Mouse (Mus musculus) neural tube, embryonic 11.5 days (tissue): ENCODE data around the gene Chrne. TPM values are rescaled to one million over a fixed set of nuclear protein-coding genes. Genes with fewer than 3 reads are reported as not detected.

Experiments used
- ATAC-seq: fragments of 200-750 bp; cut with Nextera tagmentation; 2 replicates; pipeline ENCODE4 v1.8.0; 2017; ENCODE audit warnings: moderate number of reproducible peaks, mild to moderate bottlenecking, moderate TSS enrichment, moderate library complexity; ENCODE audit not compliant: insufficient read depth, low FRiP score, low TSS enrichment
- DNase-seq: peaks from one replicate; pipeline ENCODE4 v3.0.0-alpha.2; 2015; ENCODE audit warnings: low spot score
- H3K27ac ChIP-seq: fragments of 300-500 bp; sonication (generic); 2 replicates; pipeline ENCODE4 v1.5.1; 2014; ENCODE audit warnings: low read depth, mild to moderate bottlenecking, low read length
- H3K27me3 ChIP-seq: fragments of 300-500 bp; sonication (generic); 2 replicates; pipeline ENCODE4 v1.6.1; 2014; ENCODE audit warnings: mild to moderate bottlenecking, low read length, mixed read lengths; ENCODE audit not compliant: control insufficient read depth, insufficient read depth
- H3K36me3 ChIP-seq: fragments of 300-500 bp; sonication (generic); 2 replicates; pipeline ENCODE4 v1.6.1; 2014; ENCODE audit warnings: mild to moderate bottlenecking, low read length, moderate library complexity, mixed read lengths; ENCODE audit not compliant: control insufficient read depth, insufficient read depth
- H3K4me1 ChIP-seq: fragments of 300-500 bp; sonication (generic); 2 replicates; pipeline ENCODE4 v1.6.1; 2014; ENCODE audit warnings: low read length, mixed read lengths; ENCODE audit not compliant: control insufficient read depth, insufficient read depth
- H3K4me2 ChIP-seq: fragments of 300-500 bp; sonication (generic); 2 replicates; pipeline ENCODE4 v1.6.1; 2014; ENCODE audit warnings: low read depth, mild to moderate bottlenecking, moderate library complexity
- H3K4me3 ChIP-seq: fragments of 300-500 bp; sonication (generic); 2 replicates; pipeline ENCODE4 v1.5.1; 2014; ENCODE audit warnings: low read depth, low read length
- H3K9ac ChIP-seq: fragments of 300-500 bp; sonication (generic); 2 replicates; pipeline ENCODE4 v1.6.1; 2014; ENCODE audit warnings: mild to moderate bottlenecking, low read length
- H3K9me3 ChIP-seq: fragments of 300-500 bp; sonication (generic); 2 replicates; pipeline ENCODE4 v1.6.1; 2016; ENCODE audit warnings: low read length; ENCODE audit not compliant: control insufficient read depth
- WGBS: fragments of 180-500 bp; shearing (Covaris S2); extraction: QIAGEN DNeasy Blood & Tissue Kit; methylation state at CpG from one replicate; pipeline ENCODE4 v1.1.7; 2014; 5-methylcytosine and 5-hydroxymethylcytosine counted together
- polyA plus RNA-seq: library from polyadenylated mRNA; unstranded; fragments of >200 nt; fragmentation: Nextera tagmentation; extraction: Ambion mirVana; gene quantifications from 2 replicates; pipeline ENCODE4 v1.2.1, GENCODE M21; 2014

The Chrne gene
- polyA plus RNA-seq, 1 experiment from 2014 or later = not detected

DNA sequence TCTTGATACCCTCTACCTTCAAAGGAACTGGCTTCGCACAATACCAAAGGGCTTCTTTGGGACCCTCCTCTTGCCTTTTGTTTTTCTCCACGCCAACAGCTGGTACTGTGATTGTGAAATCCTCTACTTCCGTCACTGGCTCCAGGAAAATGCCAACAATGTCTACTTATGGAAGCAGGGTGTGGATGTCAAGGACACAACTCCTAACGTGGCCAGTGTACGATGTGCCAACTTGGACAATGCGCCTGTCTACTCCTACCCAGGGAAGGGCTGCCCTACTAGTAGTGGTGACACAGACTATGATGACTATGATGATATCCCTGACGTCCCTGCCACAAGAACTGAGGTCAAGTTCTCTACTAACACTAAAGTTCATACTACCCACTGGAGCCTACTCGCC lies 21.0 kb upstream of the Chrne start:
- H3K9me3 ChIP-seq = no peaks in the 10 kb centered on the region
- peaks cover 7% of the 10 kb centered on the region; the same call in 1 of the 2 replicates for H3K36me3 ChIP-seq
- DNase-seq (no peak), ATAC-seq (no peak)
- H3K27me3 ChIP-seq = no peaks in the 10 kb centered on the region
- no peak overlapping the region for H3K27ac ChIP-seq
- H3K4me3 ChIP-seq = no peak overlapping the region
- H3K4me2 ChIP-seq = no peak overlapping the region
- WGBS = 84% methylated on average over 8 of the region's 8 CpGs
- no peaks in the 10 kb centered on the region for H3K4me1 ChIP-seq
- no peak overlapping the region for H3K9ac ChIP-seq

DNA sequence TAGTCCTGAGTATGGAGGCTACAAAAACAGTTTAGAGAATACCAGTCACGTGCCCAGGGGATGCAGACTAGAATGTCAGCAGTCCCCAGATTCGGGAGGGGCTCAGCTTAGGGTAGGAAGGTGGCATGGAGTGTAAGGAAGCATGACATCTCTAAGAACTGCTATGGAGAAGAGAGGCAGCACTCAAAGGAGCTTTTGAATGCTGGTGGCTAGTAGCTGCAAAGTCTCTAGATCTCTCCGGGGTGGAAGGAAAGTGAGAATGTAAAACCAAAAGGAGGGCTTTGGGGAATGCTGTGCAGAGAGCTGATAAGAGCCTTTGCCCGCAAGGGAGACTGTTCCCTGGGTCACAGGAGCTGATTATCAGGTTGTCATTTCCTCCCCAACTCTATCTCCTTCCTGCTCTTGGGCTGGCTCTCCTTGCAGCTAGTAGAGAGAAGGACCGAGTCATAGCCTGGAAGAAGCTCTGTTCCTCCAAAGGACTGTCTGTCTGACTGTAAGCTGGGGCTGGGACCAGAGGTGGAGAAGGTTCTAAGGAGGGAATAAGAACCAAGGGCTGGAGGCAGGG lies 19.8 kb upstream of the Chrne start, which contains the start of gene Gp1ba:
Gp1ba (plus strand) TSS at position 409 of the 565 bp plus-strand sequence.
- ATAC-seq = no peak
- WGBS = 49% methylated on average over 5 of the region's 5 CpGs

DNA sequence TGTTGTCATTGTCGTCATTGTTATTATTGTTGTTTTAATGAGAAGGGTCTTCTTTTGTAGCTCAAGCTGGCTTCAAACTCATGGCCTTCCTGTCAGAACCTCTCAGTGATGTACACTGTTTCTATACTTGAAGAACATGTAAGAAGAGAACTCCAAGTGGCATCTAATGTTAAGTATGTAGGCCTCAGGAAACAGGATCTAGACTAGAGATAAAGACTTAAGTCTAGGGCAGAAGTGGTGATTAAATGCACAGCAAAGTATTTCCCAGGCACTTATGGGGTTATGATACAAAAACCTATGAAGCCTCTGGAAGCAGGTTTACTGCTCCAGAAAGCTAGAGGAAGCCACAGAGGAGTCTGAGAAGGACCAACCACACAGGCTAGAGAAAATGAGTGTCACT lies 19.3 kb upstream of the Chrne start:
- Histone ChIP-seq H3K27ac (no peak overlapping the region), H3K4me2 (no peak overlapping the region), H3K36me3 (no peaks in the 10 kb centered on the region), H3K9ac (no peak overlapping the region), H3K27me3 (no peaks in the 10 kb centered on the region), H3K4me3 (no peak overlapping the region), H3K9me3 (no peaks in the 10 kb centered on the region), H3K4me1 (no peaks in the 10 kb centered on the region)
- 84% methylated on average over 1 of the region's 1 CpGs for WGBS
- ATAC-seq = no peak
- no peak for DNase-seq

More for the DNA sequence above, 19.8 kb upstream of the Chrne start, which contains the start of gene Gp1ba:
- DNase-seq = no peak
- Histone ChIP-seq H3K4me3 (no peak within 1 kb of the TSS), H3K36me3 (no peaks in the 10 kb centered on the region), H3K4me1 (no peaks in the 10 kb centered on the region), H3K4me2 (no peak within 1 kb of the TSS), H3K27ac (no peak within 1 kb of the TSS), H3K27me3 (no peaks in the 10 kb centered on the region), H3K9me3 (no peaks in the 10 kb centered on the region), H3K9ac (no peak within 1 kb of the TSS)

GRCm38 (mm10) chr11:70637764-70638163 lies 18.7 kb upstream of the Chrne start:
- DNase-seq = no peak
- Histone ChIP-seq H3K9ac (no peak overlapping the region), H3K9me3 (no peaks in the 10 kb centered on the region), H3K4me3 (no peak overlapping the region), H3K36me3 (no peaks in the 10 kb centered on the region), H3K27ac (no peak overlapping the region), H3K27me3 (no peaks in the 10 kb centered on the region), H3K4me2 (no peak overlapping the region), H3K4me1 (no peaks in the 10 kb centered on the region)
- ATAC-seq = no peak
- WGBS = 100% methylated on average over 1 of the region's 1 CpGs

DNA sequence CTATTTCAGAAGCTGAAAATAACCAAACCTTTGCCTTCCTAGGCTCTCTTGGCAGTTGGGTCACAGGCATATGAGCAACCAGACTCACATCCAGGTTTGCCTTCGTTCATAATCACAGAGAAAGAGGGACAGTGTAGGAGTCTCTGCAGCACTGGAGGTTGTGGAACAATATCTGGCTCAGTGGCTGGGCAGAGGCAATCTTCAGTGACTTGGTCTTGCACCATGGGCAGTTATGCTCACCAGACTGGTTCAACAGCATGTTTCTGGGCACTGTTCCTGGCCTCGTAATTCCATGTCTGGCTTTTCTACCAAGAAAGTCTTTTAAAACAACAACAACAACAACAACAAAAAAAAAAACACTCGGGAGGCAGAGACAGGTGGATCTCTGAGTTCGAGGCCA lies 16.6 kb upstream of the Chrne start:
- no peaks in the 10 kb centered on the region for H3K27me3 ChIP-seq
- H3K36me3 ChIP-seq = no peaks in the 10 kb centered on the region
- ATAC-seq (no peak), DNase-seq (no peak)
- H3K4me2 ChIP-seq = no peak overlapping the region
- no peaks in the 10 kb centered on the region for H3K4me1 ChIP-seq
- no peaks in the 10 kb centered on the region for H3K9me3 ChIP-seq
- 87% methylated on average over 4 of the region's 4 CpGs for WGBS
- H3K4me3 ChIP-seq = no peak overlapping the region
- no peak overlapping the region for H3K27ac ChIP-seq
- no peak overlapping the region for H3K9ac ChIP-seq

DNA sequence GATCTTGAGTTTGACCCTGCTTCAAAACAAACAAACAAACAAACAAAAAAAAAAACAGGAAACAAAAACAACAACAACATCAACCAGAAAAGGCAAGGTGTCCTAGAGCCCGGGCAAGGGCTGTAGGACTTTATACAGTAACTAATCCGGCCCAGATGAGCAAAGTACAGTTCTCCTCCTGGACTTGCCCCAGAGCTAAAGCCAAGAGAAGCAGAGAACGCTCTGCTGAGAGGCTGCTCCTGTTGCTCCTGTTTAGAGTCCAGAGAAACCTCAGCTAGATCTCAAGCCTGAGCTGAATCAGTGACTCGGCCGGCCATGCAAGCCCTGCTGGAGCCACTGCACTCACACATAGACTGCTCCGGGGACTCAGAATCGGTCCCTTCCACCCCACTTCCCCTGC lies 11.1 kb upstream of the Chrne start:
- Histone ChIP-seq H3K4me2 (no peak overlapping the region), H3K4me3 (no peak overlapping the region), H3K9me3 (no peaks in the 10 kb centered on the region), H3K36me3 (no peaks in the 10 kb centered on the region), H3K9ac (no peak overlapping the region), H3K27me3 (no peaks in the 10 kb centered on the region), H3K4me1 (no peaks in the 10 kb centered on the region), H3K27ac (no peak overlapping the region)
- ATAC-seq = no peak
- no peak for DNase-seq
- 77% methylated on average over 7 of the region's 7 CpGs for WGBS

GRCm38 (mm10) chr11:70629557-70629956 lies 10.5 kb upstream of the Chrne start:
- Histone ChIP-seq H3K9ac (no peak overlapping the region), H3K4me3 (no peak overlapping the region), H3K27ac (no peak overlapping the region), H3K27me3 (no peaks in the 10 kb centered on the region), H3K4me2 (no peak overlapping the region), H3K4me1 (no peaks in the 10 kb centered on the region), H3K9me3 (no peaks in the 10 kb centered on the region), H3K36me3 (no peaks in the 10 kb centered on the region)
- DNase-seq = no peak
- 64% methylated on average over 5 of the region's 5 CpGs for WGBS
- no peak for ATAC-seq

GRCm38 (mm10) chr11:70628431-70628830 lies 9.4 kb upstream of the Chrne start:
- H3K9ac ChIP-seq = no peak overlapping the region
- H3K27me3 ChIP-seq = no peaks in the 10 kb centered on the region
- no peaks in the 10 kb centered on the region for H3K4me1 ChIP-seq
- no peak for DNase-seq
- no peak overlapping the region for H3K4me3 ChIP-seq
- H3K36me3 ChIP-seq = no peaks in the 10 kb centered on the region
- WGBS = 78% methylated on average over 2 of the region's 2 CpGs
- H3K27ac ChIP-seq = no peak overlapping the region
- no peak for ATAC-seq
- no peak overlapping the region for H3K4me2 ChIP-seq
- no peaks in the 10 kb centered on the region for H3K9me3 ChIP-seq

DNA sequence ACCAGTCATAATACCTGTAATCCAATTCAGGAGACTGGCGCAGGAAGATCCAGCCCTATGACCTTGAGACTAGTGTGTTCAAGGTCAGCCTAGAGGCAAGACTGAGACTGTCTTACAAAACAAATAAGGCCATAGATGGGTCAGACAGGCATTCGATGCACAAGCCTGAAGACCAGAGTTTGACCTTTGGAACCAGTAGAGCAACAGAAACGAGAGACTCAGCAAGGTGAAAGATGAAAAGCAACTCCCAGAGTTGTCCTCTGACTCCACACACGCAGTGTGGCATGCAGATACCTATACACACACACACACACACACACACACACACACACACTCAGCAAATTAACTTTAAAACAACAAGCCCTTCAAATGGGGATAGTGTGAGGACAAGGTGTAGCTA lies 7.9 kb upstream of the Chrne start:
- WGBS = 90% methylated on average over 4 of the region's 4 CpGs
- ATAC-seq (no peak), DNase-seq (no peak)
- Histone ChIP-seq H3K4me1 (no peaks in the 10 kb centered on the region), H3K27ac (no peak overlapping the region), H3K27me3 (no peaks in the 10 kb centered on the region), H3K9me3 (no peaks in the 10 kb centered on the region), H3K4me2 (no peak overlapping the region), H3K36me3 (no peaks in the 10 kb centered on the region), H3K4me3 (no peak overlapping the region), H3K9ac (no peak overlapping the region)
